Mouse (Mus musculus): ENCODE data around the gene Dnajb14. TPM values are rescaled to one million over a fixed set of nuclear protein-coding genes. Genes with fewer than 3 reads are reported as not detected.

Dnajb14 gene
- polyA plus RNA-seq, 1 experiment from 2014 or later, result 9.0 TPM

DNA sequence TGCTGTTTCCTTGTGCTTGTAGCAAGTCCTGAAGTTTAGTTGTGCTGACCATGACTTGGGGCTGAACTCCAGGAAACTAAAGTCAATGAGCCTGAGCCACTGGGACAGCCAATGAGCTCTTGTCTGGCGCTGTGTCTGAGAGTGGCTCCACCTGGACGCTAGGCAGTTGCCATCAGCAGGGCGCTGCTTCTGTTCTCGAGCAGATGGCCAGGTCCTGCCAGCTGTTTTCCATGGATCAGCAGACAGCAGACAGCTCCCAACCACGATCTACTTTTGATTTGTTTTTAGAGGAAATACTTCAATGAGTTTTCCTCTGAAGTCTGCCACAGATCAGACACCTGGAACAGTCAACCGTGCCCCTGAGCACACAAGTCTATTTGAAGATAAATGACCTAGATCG lies 65.3 kb downstream of the Dnajb14 start:
- no peak overlapping the region for H3K9ac ChIP-seq (ENCODE audit: low read depth, low read length)
- no peak overlapping the region for H3K4me2 ChIP-seq
- WGBS, result 83% methylated on average over 7 of the region's 7 CpGs
- H3K27me3 ChIP-seq (replicated peaks; ENCODE audit: control insufficient read depth, insufficient read depth, low read length), result no peaks in the 10 kb centered on the region
- no peaks in the 10 kb centered on the region for H3K9me3 ChIP-seq (ENCODE audit: control insufficient read depth, low read length)
- no peaks in the 10 kb centered on the region; the same call in 1 of the 2 replicates for H3K4me1 ChIP-seq (replicated peaks; ENCODE audit: control insufficient read depth, insufficient read depth, low read length)
- ATAC-seq (replicated peaks; ENCODE audit: low FRiP score) (no peak), DNase-seq (ENCODE audit: low spot score) (no peak)
- H3K36me3 ChIP-seq (ENCODE audit: control insufficient read depth, insufficient read depth, low read length), result peaks cover 16% of the 10 kb centered on the region; the same call in 1 of the 2 replicates
- H3K27ac ChIP-seq (ENCODE audit: low read depth, low read length), result no peak overlapping the region
- H3K4me3 ChIP-seq (ENCODE audit: low read depth, low read length), result no peak overlapping the region

- ATAC-seq (replicated peaks; ENCODE audit: low FRiP score) (no peak), DNase-seq (ENCODE audit: low spot score) (no peak)
- no peaks in the 10 kb centered on the region for H3K9me3 ChIP-seq (ENCODE audit: control insufficient read depth, low read length)
- H3K4me3 ChIP-seq (ENCODE audit: low read depth, low read length), result no peak overlapping the region
- H3K4me1 ChIP-seq (replicated peaks; ENCODE audit: control insufficient read depth, insufficient read depth, low read length), result no peaks in the 10 kb centered on the region; the same call in 1 of the 2 replicates
- no peak overlapping the region for H3K9ac ChIP-seq (ENCODE audit: low read depth, low read length)
- 61% methylated on average over 3 of the region's 3 CpGs for WGBS
- peaks cover 16% of the 10 kb centered on the region; the same call in 1 of the 2 replicates for H3K36me3 ChIP-seq (ENCODE audit: control insufficient read depth, insufficient read depth, low read length)
- H3K4me2 ChIP-seq, result no peak overlapping the region
- H3K27me3 ChIP-seq (replicated peaks; ENCODE audit: control insufficient read depth, insufficient read depth, low read length), result no peaks in the 10 kb centered on the region
- H3K27ac ChIP-seq (ENCODE audit: low read depth, low read length), result no peak overlapping the region
These were observed 66.5 kb downstream of the Dnajb14 start for GRCm38 (mm10) chr3:137933986-137934385.

DNA sequence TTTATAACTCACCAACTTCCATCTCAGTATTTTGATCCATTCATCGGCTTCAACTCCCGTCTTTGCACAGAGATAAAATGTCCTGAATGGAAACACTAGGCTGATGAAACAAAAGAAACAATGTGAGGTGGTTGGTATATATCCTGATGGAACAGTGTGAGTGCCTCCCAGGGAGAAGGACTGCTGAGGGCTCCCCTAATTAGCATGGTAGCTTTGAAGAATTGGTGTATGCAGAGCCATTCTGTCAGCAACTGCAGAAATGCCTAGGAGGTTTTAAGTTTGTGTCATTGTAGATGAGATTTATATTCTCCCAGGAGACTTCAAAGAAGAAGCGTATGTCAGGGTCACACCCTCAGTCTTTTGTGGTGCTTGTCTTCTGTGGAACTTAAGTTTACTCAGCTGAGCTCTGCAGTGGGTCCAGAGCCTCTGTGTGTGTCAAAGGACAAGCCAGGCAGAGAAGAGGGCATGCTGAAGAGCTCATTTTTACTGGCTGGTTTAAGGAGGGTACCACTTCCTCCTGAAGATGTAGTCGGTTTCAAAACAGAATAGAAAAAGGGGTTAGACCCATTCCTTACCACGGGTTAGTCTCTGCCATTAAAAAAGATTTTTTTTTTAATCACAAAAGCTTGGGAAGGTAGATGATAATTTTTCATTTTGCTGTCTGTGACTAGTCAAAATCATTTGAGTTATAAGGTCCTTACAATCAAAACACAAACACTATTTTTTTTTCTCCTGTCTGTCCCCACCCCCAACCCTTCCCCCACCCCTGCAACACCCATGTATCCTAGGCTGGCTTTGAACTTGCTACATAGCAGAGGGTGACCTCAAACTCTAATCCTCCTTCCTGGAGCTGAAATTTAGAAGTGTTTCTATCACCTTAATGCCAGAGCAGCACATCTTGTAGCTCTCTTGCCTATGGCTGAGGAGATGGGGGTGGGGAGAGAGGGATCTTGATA lies 68.4 kb downstream of the Dnajb14 start:
- no peak overlapping the region for H3K4me2 ChIP-seq
- no peak for ATAC-seq (replicated peaks; ENCODE audit: low FRiP score)
- no peak overlapping the region for H3K9ac ChIP-seq (ENCODE audit: low read depth, low read length)
- H3K9me3 ChIP-seq (ENCODE audit: control insufficient read depth, low read length), result no peaks in the 10 kb centered on the region
- H3K36me3 ChIP-seq (ENCODE audit: control insufficient read depth, insufficient read depth, low read length), result peaks cover 13% of the 10 kb centered on the region; the same call in 1 of the 2 replicates
- DNase-seq (ENCODE audit: low spot score), result no peak
- no peak overlapping the region for H3K4me3 ChIP-seq (ENCODE audit: low read depth, low read length)
- H3K27me3 ChIP-seq (replicated peaks; ENCODE audit: control insufficient read depth, insufficient read depth, low read length), result no peaks in the 10 kb centered on the region
- no peak overlapping the region for H3K27ac ChIP-seq (ENCODE audit: low read depth, low read length)
- H3K4me1 ChIP-seq (replicated peaks; ENCODE audit: control insufficient read depth, insufficient read depth, low read length), result peaks cover 7% of the 10 kb centered on the region
- 67% methylated on average over 5 of the region's 5 CpGs for WGBS

DNA sequence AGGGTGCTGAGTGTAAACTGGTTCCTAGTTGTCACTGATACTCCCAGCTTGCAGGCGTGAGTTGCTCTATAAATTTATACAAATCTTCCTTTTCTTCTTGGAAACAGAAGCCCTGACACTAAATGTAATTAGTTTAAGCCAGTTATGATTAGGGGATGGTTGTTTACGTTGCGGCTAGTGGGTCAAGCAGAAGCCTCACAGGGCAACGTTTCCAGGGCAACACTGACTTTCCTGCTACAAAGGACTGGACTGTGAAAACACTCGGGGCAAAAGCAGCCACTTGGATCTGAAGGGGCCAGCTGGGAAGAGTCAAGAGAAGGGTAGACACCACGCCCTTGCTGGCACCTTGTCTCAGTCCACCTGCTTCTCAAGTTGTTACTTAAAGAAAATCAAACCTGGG lies 69.1 kb downstream of the Dnajb14 start:
- no peak overlapping the region for H3K4me3 ChIP-seq (ENCODE audit: low read depth, low read length)
- H3K9me3 ChIP-seq (ENCODE audit: control insufficient read depth, low read length), result no peaks in the 10 kb centered on the region
- peaks cover 10% of the 10 kb centered on the region; the same call in 1 of the 2 replicates for H3K36me3 ChIP-seq (ENCODE audit: control insufficient read depth, insufficient read depth, low read length)
- H3K27ac ChIP-seq (ENCODE audit: low read depth, low read length), result no peak overlapping the region
- DNase-seq (ENCODE audit: low spot score) (no peak), ATAC-seq (replicated peaks; ENCODE audit: low FRiP score) (no peak)
- H3K4me2 ChIP-seq, result no peak overlapping the region
- peaks cover 13% of the 10 kb centered on the region for H3K4me1 ChIP-seq (replicated peaks; ENCODE audit: control insufficient read depth, insufficient read depth, low read length)
- 58% methylated on average over 6 of the region's 6 CpGs for WGBS
- no peaks in the 10 kb centered on the region for H3K27me3 ChIP-seq (replicated peaks; ENCODE audit: control insufficient read depth, insufficient read depth, low read length)
- no peak overlapping the region for H3K9ac ChIP-seq (ENCODE audit: low read depth, low read length)

GRCm38 (mm10) chr3:137938608-137939007 lies 71.1 kb downstream of the Dnajb14 start:
- H3K9me3 ChIP-seq (ENCODE audit: control insufficient read depth, low read length), result no peaks in the 10 kb centered on the region
- no peak overlapping the region for H3K9ac ChIP-seq (ENCODE audit: low read depth, low read length)
- ATAC-seq (replicated peaks; ENCODE audit: low FRiP score), result 0 out of 2 replicates have a peak, but pooled peaks have one; percentile 41
- WGBS, result 54% methylated on average over 6 of the region's 6 CpGs
- H3K27ac ChIP-seq (ENCODE audit: low read depth, low read length), result no peak overlapping the region
- no peak for DNase-seq (ENCODE audit: low spot score)
- H3K36me3 ChIP-seq (ENCODE audit: control insufficient read depth, insufficient read depth, low read length), result peaks cover 3% of the 10 kb centered on the region; the same call in 1 of the 2 replicates
- H3K27me3 ChIP-seq (replicated peaks; ENCODE audit: control insufficient read depth, insufficient read depth, low read length), result no peaks in the 10 kb centered on the region
- no peak overlapping the region for H3K4me3 ChIP-seq (ENCODE audit: low read depth, low read length)
- peaks cover 25% of the 10 kb centered on the region for H3K4me1 ChIP-seq (replicated peaks; ENCODE audit: control insufficient read depth, insufficient read depth, low read length)
- peak overlapping the region; percentile 13; the same call in 1 of the 2 replicates for H3K4me2 ChIP-seq

GRCm38 (mm10) chr3:137940757-137941156 lies 73.3 kb downstream of the Dnajb14 start:
- peak overlapping the region; percentile 3; the same call in 1 of the 2 replicates for H3K27ac ChIP-seq (ENCODE audit: low read depth, low read length)
- no peak overlapping the region for H3K9ac ChIP-seq (ENCODE audit: low read depth, low read length)
- peaks cover 36% of the 10 kb centered on the region for H3K4me1 ChIP-seq (replicated peaks; ENCODE audit: control insufficient read depth, insufficient read depth, low read length)

GRCm38 (mm10) chr3:137941555-137941954 lies 74.1 kb downstream of the Dnajb14 start:
- peak; percentile 52; the same call in 1 of the 2 replicates for ATAC-seq (replicated peaks; ENCODE audit: low FRiP score)
- DNase-seq (ENCODE audit: low spot score), result no peak
- H3K4me1 ChIP-seq (replicated peaks; ENCODE audit: control insufficient read depth, insufficient read depth, low read length), result peaks cover 36% of the 10 kb centered on the region

More at GRCm38 (mm10) chr3:137940757-137941156, 73.3 kb downstream of the Dnajb14 start:
- no peak overlapping the region for H3K4me3 ChIP-seq (ENCODE audit: low read depth, low read length)
- DNase-seq (ENCODE audit: low spot score) (no peak), ATAC-seq (replicated peaks; ENCODE audit: low FRiP score) (peak; percentile 75)
- H3K9me3 ChIP-seq (ENCODE audit: control insufficient read depth, low read length), result no peaks in the 10 kb centered on the region
- H3K36me3 ChIP-seq (ENCODE audit: control insufficient read depth, insufficient read depth, low read length), result no peaks in the 10 kb centered on the region
- H3K27me3 ChIP-seq (replicated peaks; ENCODE audit: control insufficient read depth, insufficient read depth, low read length), result no peaks in the 10 kb centered on the region
- peak overlapping the region; percentile 21; the same call in 1 of the 2 replicates for H3K4me2 ChIP-seq
- 43% methylated on average over 4 of the region's 4 CpGs for WGBS

DNA sequence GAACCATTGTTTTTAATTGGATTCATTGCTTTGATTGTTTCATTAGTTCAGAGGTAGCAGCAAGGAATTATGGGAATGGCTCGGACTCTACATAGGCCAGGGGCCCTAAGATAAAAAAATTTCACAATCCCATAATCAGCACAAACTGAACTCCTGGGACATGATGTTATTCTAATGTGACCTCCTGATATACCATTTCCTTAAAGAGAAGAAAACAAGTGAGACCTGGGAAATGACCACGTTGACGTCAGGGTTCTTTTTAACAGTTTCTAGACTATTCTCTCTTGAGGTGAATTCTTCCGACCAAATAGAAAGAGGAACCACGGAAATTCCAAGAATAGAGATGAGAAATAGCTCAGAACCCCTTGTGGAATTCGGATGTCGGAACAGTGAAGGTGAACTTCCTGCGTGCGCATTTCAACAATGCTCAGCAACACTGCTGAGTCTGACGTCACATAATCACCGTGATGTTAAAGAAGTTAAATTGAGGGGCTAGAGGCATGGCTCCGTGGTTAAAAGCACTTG lies 74.7 kb downstream of the Dnajb14 start:
- 77% methylated on average over 12 of the region's 12 CpGs for WGBS
- no peak overlapping the region for H3K4me2 ChIP-seq
- ATAC-seq (replicated peaks; ENCODE audit: low FRiP score) (no peak), DNase-seq (ENCODE audit: low spot score) (no peak)
- H3K27ac ChIP-seq (ENCODE audit: low read depth, low read length), result no peak overlapping the region
- no peaks in the 10 kb centered on the region for H3K27me3 ChIP-seq (replicated peaks; ENCODE audit: control insufficient read depth, insufficient read depth, low read length)
- H3K4me3 ChIP-seq (ENCODE audit: low read depth, low read length), result no peak overlapping the region
- H3K36me3 ChIP-seq (ENCODE audit: control insufficient read depth, insufficient read depth, low read length), result no peaks in the 10 kb centered on the region
- no peaks in the 10 kb centered on the region for H3K9me3 ChIP-seq (ENCODE audit: control insufficient read depth, low read length)
- H3K4me1 ChIP-seq (replicated peaks; ENCODE audit: control insufficient read depth, insufficient read depth, low read length), result peaks cover 36% of the 10 kb centered on the region
- no peak overlapping the region for H3K9ac ChIP-seq (ENCODE audit: low read depth, low read length)

More at GRCm38 (mm10) chr3:137941555-137941954, 74.1 kb downstream of the Dnajb14 start:
- Histone ChIP-seq H3K4me2 (no peak overlapping the region; the same call in 1 of the 2 replicates), H3K9me3 (ENCODE audit: control insufficient read depth, low read length) (no peaks in the 10 kb centered on the region), H3K27me3 (replicated peaks; ENCODE audit: control insufficient read depth, insufficient read depth, low read length) (no peaks in the 10 kb centered on the region), H3K36me3 (ENCODE audit: control insufficient read depth, insufficient read depth, low read length) (no peaks in the 10 kb centered on the region), H3K4me3 (ENCODE audit: low read depth, low read length) (no peak overlapping the region), H3K9ac (ENCODE audit: low read depth, low read length) (no peak overlapping the region), H3K27ac (ENCODE audit: low read depth, low read length) (no peak overlapping the region)

Measured in liver, embryonic 11.5 days (tissue).